Mouse (Mus musculus): ENCODE results near the gene Srgap3.

GRCm38 (mm10) chr6:112686485-112686884, 260.6 kb downstream of the Srgap3 start:
- no peak for TF ChIP-seq CTCF (IDR thresholded peaks at IDR 0.05; ENCODE audit: low read depth)
- no peak for TF ChIP-seq EP300 (IDR thresholded peaks at IDR 0.05; ENCODE audit: low read depth)

All from liver, postnatal 0 days (tissue).